Mouse (Mus musculus) kidney, postnatal 0 days (tissue): Measurements from ENCODE around the gene Tex14. TPM values are rescaled to one million over a fixed set of nuclear protein-coding genes. Genes with fewer than 3 reads are reported as not detected.
A peak's percentile ranks its signal among the peaks of the same experiment; 100 is the strongest.

Experiments used
- ATAC-seq: fragments of 200-750 bp; cut with Nextera tagmentation; replicated peaks from 2 replicates; pipeline ENCODE4 v1.8.0; 2017; ENCODE audit warnings: low read depth, moderate number of reproducible peaks, moderate TSS enrichment, moderate library complexity; ENCODE audit not compliant: low FRiP score
- DNase-seq: peaks from one replicate; pipeline ENCODE4 v3.0.0-alpha.2; 2016; ENCODE audit warnings: low spot score
- H3K27ac ChIP-seq: fragments of 300-500 bp; sonication (generic); 2 replicates; pipeline ENCODE4 v1.5.1; 2014; ENCODE audit warnings: mild to moderate bottlenecking
- H3K27me3 ChIP-seq: fragments of 300-500 bp; sonication (generic); 2 replicates; pipeline ENCODE4 v1.6.1; 2014; ENCODE audit warnings: low read length, mixed read lengths; ENCODE audit not compliant: insufficient read depth
- H3K36me3 ChIP-seq: fragments of 300-500 bp; sonication (generic); 2 replicates; pipeline ENCODE4 v1.6.1; 2014; ENCODE audit warnings: low read length, mixed read lengths; ENCODE audit not compliant: insufficient read depth
- H3K4me1 ChIP-seq: fragments of 300-500 bp; sonication (generic); replicated peaks from 2 replicates; pipeline ENCODE4 v1.6.1; 2014; ENCODE audit warnings: antibody characterized with exemption, low read length, mixed read lengths; ENCODE audit not compliant: insufficient read depth
- H3K4me2 ChIP-seq: fragments of 300-500 bp; sonication (generic); 2 replicates; pipeline ENCODE4 v1.6.1; 2014; ENCODE audit warnings: mild to moderate bottlenecking, low read length, moderate library complexity, mixed read lengths
- H3K4me3 ChIP-seq: fragments of 300-500 bp; sonication (generic); replicated peaks from 2 replicates; pipeline ENCODE4 v1.5.1; 2014; ENCODE audit warnings: low read depth, low read length
- H3K9ac ChIP-seq: fragments of 300-500 bp; sonication (generic); 2 replicates; pipeline ENCODE4 v1.6.1; 2014; ENCODE audit warnings: low read depth, low read length
- H3K9me3 ChIP-seq: fragments of 300-500 bp; sonication (generic); replicated peaks from 2 replicates; pipeline ENCODE4 v1.6.1; 2016; ENCODE audit warnings: low read length, inconsistent platforms, mixed read lengths
- CTCF ChIP-seq: IDR thresholded peaks from 2 replicates; pipeline ENCODE4 v1.5.1; 2016; ENCODE audit warnings: antibody characterized with exemption, low read depth, mild to moderate bottlenecking, moderate library complexity
- WGBS: fragments of 180-500 bp; shearing (Covaris S2); extraction: QIAGEN DNeasy Blood & Tissue Kit; methylation state at CpG from one replicate; pipeline ENCODE4 v1.1.7; 2014; 5-methylcytosine and 5-hydroxymethylcytosine counted together
- polyA plus RNA-seq: library from polyadenylated mRNA; unstranded; fragments of >200 nt; fragmentation: Nextera tagmentation; extraction: Ambion mirVana; gene quantifications from 2 replicates; pipeline ENCODE4 v1.2.1, GENCODE M21; 2015

Gene Tex14
- polyA plus RNA-seq = 0.55 and 0.57 TPM in 2 replicates

GRCm38 (mm10) chr11:87404876-87405275 is at the start of gene Tex14, which contains the start of gene Rad51c:
TSS of gene Tex14 (plus strand) at chr11:87405065.
TSS of gene Rad51c (minus strand) at chr11:87404954.
- Histone ChIP-seq H3K4me3 (peak within 1 kb of the TSS; percentile 56), H3K4me2 (peak within 1 kb of the TSS; percentile 74), H3K27ac (peak within 1 kb of the TSS; percentile 74), H3K9me3 (no peaks in the 10 kb centered on the region), H3K36me3 (no peaks in the 10 kb centered on the region), H3K4me1 (no peaks in the 10 kb centered on the region), H3K27me3 (no peaks in the 10 kb centered on the region), H3K9ac (peak within 1 kb of the TSS; percentile 59)
- DNase-seq = no peak
- no peak for TF ChIP-seq CTCF
- ATAC-seq = peak; percentile 44
- 84% methylated on average over 27 of the region's 27 CpGs for WGBS

DNA sequence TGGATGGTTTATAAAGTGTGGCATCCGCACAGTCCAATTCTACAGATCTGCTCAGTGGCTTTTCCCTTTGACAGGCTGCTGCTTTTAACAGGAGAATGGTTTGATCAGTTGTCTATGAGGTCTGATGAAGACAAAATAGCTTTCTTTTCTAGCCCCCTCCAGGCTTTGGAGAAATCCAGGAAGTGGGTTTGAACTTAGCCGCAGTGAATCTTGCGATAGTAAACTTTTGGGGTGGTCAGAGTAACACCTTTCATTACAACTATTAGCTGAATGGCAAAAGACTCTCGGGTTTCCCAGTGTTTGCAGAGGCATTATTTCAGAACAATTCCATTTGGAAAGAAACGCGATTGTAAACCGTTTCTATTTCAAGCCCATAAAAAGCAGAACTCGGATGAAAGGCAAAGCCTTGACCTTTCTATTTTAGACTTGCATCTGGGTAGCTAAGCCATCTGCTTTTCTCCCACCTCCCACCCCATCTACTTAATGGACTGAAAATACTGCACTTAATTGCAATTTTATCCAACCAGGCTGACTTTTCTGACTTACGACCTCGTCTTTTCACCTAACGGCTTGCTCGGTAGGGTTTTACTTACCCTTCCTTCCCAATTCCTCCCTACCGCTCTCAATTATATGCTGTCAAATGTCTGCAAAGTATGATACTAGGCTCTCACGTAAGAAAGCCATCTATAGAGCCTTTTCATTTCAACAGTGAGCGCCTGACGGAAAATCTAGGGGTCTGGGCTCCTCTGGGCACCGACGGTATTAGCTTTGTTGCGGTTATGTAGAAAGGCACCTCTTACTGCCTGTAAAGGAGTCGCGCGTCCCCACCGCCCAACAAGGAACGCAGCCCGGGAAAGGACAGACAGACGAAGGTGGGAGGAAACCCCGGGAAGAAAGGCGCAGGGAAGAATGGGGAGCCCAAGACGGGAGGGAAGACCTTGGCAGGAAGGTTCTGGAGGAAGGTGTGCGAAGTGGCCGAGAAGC is 47.3 kb upstream of the Tex14 start:
- 4% methylated on average over 31 of the region's 31 CpGs for WGBS
- Histone ChIP-seq H3K9ac (peak overlapping the region; percentile 51), H3K36me3 (no peaks in the 10 kb centered on the region), H3K4me1 (peaks cover 4% of the 10 kb centered on the region; the same call in 1 of the 2 replicates), H3K27ac (no peak overlapping the region), H3K27me3 (0 out of 2 replicates have a peak, but pooled peaks cover 6% of the 10 kb centered on the region), H3K9me3 (no peaks in the 10 kb centered on the region), H3K4me3 (peak overlapping the region; percentile 70), H3K4me2 (peak overlapping the region; percentile 90)
- peak; percentile 54 for DNase-seq
- no peak for TF ChIP-seq CTCF
- ATAC-seq = no peak

GRCm38 (mm10) chr11:87358331-87359261 is 46.3 kb upstream of the Tex14 start, which contains the start of gene Ppm1e:
TSS of gene Ppm1e (minus strand) at chr11:87359023.
- no peaks in the 10 kb centered on the region for H3K36me3 ChIP-seq
- ATAC-seq = peak; percentile 89
- H3K27me3 ChIP-seq = 0 out of 2 replicates have a peak, but pooled peaks cover 6% of the 10 kb centered on the region
- peak within 1 kb of the TSS; percentile 90 for H3K4me2 ChIP-seq
- DNase-seq = peak; percentile 84
- H3K4me1 ChIP-seq = peaks cover 4% of the 10 kb centered on the region; the same call in 1 of the 2 replicates
- peak within 1 kb of the TSS; percentile 51 for H3K9ac ChIP-seq
- under 1% methylated on average over 94 of the region's 104 CpGs for WGBS
- no peak for TF ChIP-seq CTCF
- no peaks in the 10 kb centered on the region for H3K9me3 ChIP-seq
- no peak within 1 kb of the TSS for H3K27ac ChIP-seq
- peak within 1 kb of the TSS; percentile 70 for H3K4me3 ChIP-seq

- Histone ChIP-seq H3K27me3 (0 out of 2 replicates have a peak, but pooled peaks cover 6% of the 10 kb centered on the region), H3K9me3 (no peaks in the 10 kb centered on the region), H3K9ac (peak overlapping the region; percentile 51; the same call in 1 of the 2 replicates), H3K27ac (no peak overlapping the region), H3K4me3 (peak overlapping the region; percentile 70), H3K4me1 (peaks cover 4% of the 10 kb centered on the region; the same call in 1 of the 2 replicates), H3K4me2 (peak overlapping the region; percentile 90), H3K36me3 (no peaks in the 10 kb centered on the region)
- TF ChIP-seq CTCF = no peak
- no peak for DNase-seq
- ATAC-seq = no peak
- 13% methylated on average over 10 of the region's 10 CpGs for WGBS
Observed at GRCm38 (mm10) chr11:87359262-87359612, 45.6 kb upstream of the Tex14 start.

DNA sequence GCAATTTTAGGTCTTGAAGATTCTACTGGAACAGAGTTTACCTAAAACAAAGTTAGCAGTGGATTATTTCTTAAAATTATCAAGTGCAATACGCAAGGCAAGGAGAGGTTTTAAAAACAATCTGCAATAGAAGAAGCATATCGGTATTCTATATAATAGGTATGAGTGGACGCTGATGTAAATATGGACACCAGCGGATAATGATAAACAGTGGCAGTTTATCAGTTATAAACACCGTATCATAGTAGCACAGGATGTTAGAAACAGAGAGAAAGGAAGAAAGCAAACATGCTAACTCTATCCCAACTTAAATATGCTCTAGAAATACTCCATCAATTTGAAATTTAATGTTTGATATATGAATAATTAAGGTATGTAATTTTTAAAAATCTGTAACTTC is 39.7 kb upstream of the Tex14 start:
- no peak for TF ChIP-seq CTCF
- 92% methylated on average over 5 of the region's 5 CpGs for WGBS
- no peaks in the 10 kb centered on the region for H3K4me1 ChIP-seq
- H3K36me3 ChIP-seq = no peaks in the 10 kb centered on the region
- H3K4me3 ChIP-seq = no peak overlapping the region
- no peak overlapping the region for H3K27ac ChIP-seq
- H3K9me3 ChIP-seq = no peaks in the 10 kb centered on the region
- H3K4me2 ChIP-seq = no peak overlapping the region
- ATAC-seq = no peak
- H3K27me3 ChIP-seq = 0 out of 2 replicates have a peak, but pooled peaks cover 3% of the 10 kb centered on the region
- no peak for DNase-seq
- H3K9ac ChIP-seq = no peak overlapping the region
